Mouse (Mus musculus) midbrain, embryonic 15.5 days (tissue): ENCODE data around the gene Trpt1. TPM values are rescaled to one million over a fixed set of nuclear protein-coding genes. Genes with fewer than 3 reads are reported as not detected.
A peak's percentile ranks its signal among the peaks of the same experiment; 100 is the strongest.
"Not testable (repeated sequence)": the region's sequence is repeated elsewhere in the genome, so short reads cannot be mapped to it uniquely, and the experiment has no call there.

Source experiments
- ATAC-seq: fragments of 200-750 bp; cut with Nextera tagmentation; replicated peaks from 2 replicates; pipeline ENCODE4 v1.8.0; 2017; ENCODE audit warnings: moderate TSS enrichment
- H3K27ac ChIP-seq: fragments of 300-500 bp; sonication (generic); 2 replicates; pipeline ENCODE4 v1.5.1; 2015; ENCODE audit warnings: mild to moderate bottlenecking, inconsistent platforms
- H3K27me3 ChIP-seq: fragments of 300-500 bp; sonication (generic); replicated peaks from 2 replicates; pipeline ENCODE4 v1.6.1; 2015; ENCODE audit warnings: inconsistent platforms
- H3K36me3 ChIP-seq: fragments of 300-500 bp; sonication (generic); replicated peaks from 2 replicates; pipeline ENCODE4 v1.6.1; 2015; ENCODE audit warnings: inconsistent platforms
- H3K4me1 ChIP-seq: fragments of 300-500 bp; sonication (generic); 2 replicates; pipeline ENCODE4 v1.6.1; 2015; ENCODE audit warnings: inconsistent platforms
- H3K4me2 ChIP-seq: fragments of 300-500 bp; sonication (generic); 2 replicates; pipeline ENCODE4 v1.6.1; 2015; ENCODE audit warnings: inconsistent platforms, mild to moderate bottlenecking, moderate library complexity
- H3K4me3 ChIP-seq: fragments of 300-500 bp; sonication (generic); 2 replicates; pipeline ENCODE4 v1.5.1; 2015; ENCODE audit warnings: mild to moderate bottlenecking, inconsistent platforms
- H3K9ac ChIP-seq: fragments of 300-500 bp; sonication (generic); 2 replicates; pipeline ENCODE4 v1.6.1; 2015; ENCODE audit warnings: mild to moderate bottlenecking, inconsistent platforms
- H3K9me3 ChIP-seq: fragments of 300-500 bp; sonication (generic); 2 replicates; pipeline ENCODE4 v1.6.1; 2016; ENCODE audit warnings: inconsistent platforms
- WGBS: fragments of 180-500 bp; shearing (Covaris S2); methylation state at CpG from one replicate; pipeline ENCODE4 v1.1.7; 2015; ENCODE audit warnings: mixed read lengths; 5-methylcytosine and 5-hydroxymethylcytosine counted together
- polyA plus RNA-seq: library from polyadenylated mRNA; unstranded; fragments of >200 nt; fragmentation: Nextera tagmentation; extraction: Ambion mirVana; gene quantifications from 2 replicates; pipeline ENCODE4 v1.2.1, GENCODE M21; 2015

Trpt1 gene
- polyA plus RNA-seq, 1 experiment from 2014 or later: 19.8 TPM

GRCm38 (mm10) chr19:6987904-6988285 lies 8.0 kb upstream of the Trpt1 start:
- ATAC-seq: no peak
- H3K4me2 ChIP-seq: peak overlapping the region; percentile 88
- H3K4me3 ChIP-seq: peak overlapping the region; percentile 68
- no peaks in the 10 kb centered on the region for H3K27me3 ChIP-seq
- peaks cover 31% of the 10 kb centered on the region for H3K4me1 ChIP-seq
- H3K27ac ChIP-seq: peak overlapping the region; percentile 79
- H3K9me3 ChIP-seq: no peaks in the 10 kb centered on the region
- 1% methylated on average over 8 of the region's 8 CpGs for WGBS
- H3K9ac ChIP-seq: peak overlapping the region; percentile 79
- H3K36me3 ChIP-seq: no peaks in the 10 kb centered on the region

GRCm38 (mm10) chr19:6989251-6989650 lies 6.7 kb upstream of the Trpt1 start:
- H3K36me3 ChIP-seq: no peaks in the 10 kb centered on the region
- no peaks in the 10 kb centered on the region for H3K27me3 ChIP-seq
- no peaks in the 10 kb centered on the region for H3K9me3 ChIP-seq
- 86% methylated on average over 8 of the region's 8 CpGs for WGBS
- ATAC-seq: no peak
- H3K9ac ChIP-seq: no peak overlapping the region
- no peak overlapping the region for H3K27ac ChIP-seq
- no peak overlapping the region for H3K4me2 ChIP-seq
- H3K4me1 ChIP-seq: peaks cover 38% of the 10 kb centered on the region
- no peak overlapping the region for H3K4me3 ChIP-seq

GRCm38 (mm10) chr19:6990712-6991111 lies 5.2 kb upstream of the Trpt1 start:
- H3K4me1 ChIP-seq: peaks cover 52% of the 10 kb centered on the region
- H3K36me3 ChIP-seq: no peaks in the 10 kb centered on the region
- no peak overlapping the region for H3K4me3 ChIP-seq
- H3K9me3 ChIP-seq: no peaks in the 10 kb centered on the region
- ATAC-seq: no peak
- no peak overlapping the region for H3K27ac ChIP-seq
- no peak overlapping the region for H3K4me2 ChIP-seq
- H3K9ac ChIP-seq: no peak overlapping the region
- H3K27me3 ChIP-seq: no peaks in the 10 kb centered on the region
- 90% methylated on average over 6 of the region's 6 CpGs for WGBS

- not testable (repeated sequence) for H3K9ac ChIP-seq, H3K4me2 ChIP-seq, H3K27ac ChIP-seq, H3K9me3 ChIP-seq, H3K27me3 ChIP-seq, H3K36me3 ChIP-seq, H3K4me3 ChIP-seq, ATAC-seq
- peaks cover 52% of the 10 kb centered on the region for H3K4me1 ChIP-seq
- 91% methylated on average over 6 of the region's 6 CpGs for WGBS
These were observed 4.8 kb upstream of the Trpt1 start for GRCm38 (mm10) chr19:6991166-6991565.

GRCm38 (mm10) chr19:6992011-6992858 lies 3.7 kb upstream of the Trpt1 start, which contains the start of gene Dnajc4:
Gene Dnajc4, minus strand, starts transcription at chr19:6992572.
- H3K27me3 ChIP-seq: no peaks in the 10 kb centered on the region
- H3K36me3 ChIP-seq: no peaks in the 10 kb centered on the region
- H3K9ac ChIP-seq: peak within 1 kb of the TSS; percentile 60
- WGBS: under 1% methylated on average over 37 of the region's 37 CpGs
- H3K4me3 ChIP-seq: peak within 1 kb of the TSS; percentile 55
- no peaks in the 10 kb centered on the region for H3K9me3 ChIP-seq
- H3K27ac ChIP-seq: peak within 1 kb of the TSS; percentile 55
- peak within 1 kb of the TSS; percentile 88 for H3K4me2 ChIP-seq
- H3K4me1 ChIP-seq: peaks cover 54% of the 10 kb centered on the region
- peak; percentile 95 for ATAC-seq

GRCm38 (mm10) chr19:6993011-6993770 lies 2.7 kb upstream of the Trpt1 start:
- Histone ChIP-seq H3K9me3 (no peaks in the 10 kb centered on the region), H3K4me3 (peak overlapping the region; percentile 55), H3K9ac (peak overlapping the region; percentile 60), H3K4me1 (peaks cover 50% of the 10 kb centered on the region), H3K4me2 (peak overlapping the region; percentile 88), H3K27me3 (no peaks in the 10 kb centered on the region), H3K36me3 (no peaks in the 10 kb centered on the region), H3K27ac (peak overlapping the region; percentile 34; the same call in 1 of the 2 replicates)
- 0 out of 2 replicates have a peak, but pooled peaks have one; percentile 0 for ATAC-seq
- WGBS: 64% methylated on average over 14 of the region's 14 CpGs

- Histone ChIP-seq H3K4me2 (no peak overlapping the region), H3K4me3 (no peak overlapping the region), H3K9me3 (no peaks in the 10 kb centered on the region), H3K36me3 (0 out of 2 replicates have a peak, but pooled peaks cover under 1% of the 10 kb centered on the region), H3K4me1 (peaks cover 48% of the 10 kb centered on the region), H3K27ac (no peak overlapping the region), H3K27me3 (no peaks in the 10 kb centered on the region), H3K9ac (no peak overlapping the region)
- ATAC-seq: no peak
- WGBS: 85% methylated on average over 8 of the region's 8 CpGs
These were observed 1.9 kb upstream of the Trpt1 start for GRCm38 (mm10) chr19:6994002-6994401.

- Histone ChIP-seq H3K27me3 (no peaks in the 10 kb centered on the region), H3K9ac (no peak overlapping the region), H3K36me3 (0 out of 2 replicates have a peak, but pooled peaks cover 5% of the 10 kb centered on the region), H3K9me3 (no peaks in the 10 kb centered on the region), H3K4me1 (peaks cover 48% of the 10 kb centered on the region), H3K4me3 (no peak overlapping the region), H3K4me2 (no peak overlapping the region), H3K27ac (no peak overlapping the region)
- WGBS: 86% methylated on average over 8 of the region's 8 CpGs
- no peak for ATAC-seq
These were observed 1.4 kb upstream of the Trpt1 start for GRCm38 (mm10) chr19:6994489-6994888.

GRCm38 (mm10) chr19:6995255-6995991 lies 508 bp upstream of the Trpt1 start:
- H3K4me1 ChIP-seq: peaks cover 48% of the 10 kb centered on the region
- no peak overlapping the region for H3K27ac ChIP-seq
- WGBS: 49% methylated on average over 21 of the region's 21 CpGs

GRCm38 (mm10) chr19:6997721-6998290 lies 1.9 kb downstream of the Trpt1 start:
- H3K4me1 ChIP-seq: peaks cover 37% of the 10 kb centered on the region
- H3K27ac ChIP-seq: no peak overlapping the region
- WGBS: 82% methylated on average over 9 of the region's 9 CpGs
- H3K4me2 ChIP-seq: no peak overlapping the region
- 0 out of 2 replicates have a peak, but pooled peaks cover 11% of the 10 kb centered on the region for H3K36me3 ChIP-seq
- no peaks in the 10 kb centered on the region for H3K9me3 ChIP-seq
- no peak for ATAC-seq
- H3K9ac ChIP-seq: no peak overlapping the region
- no peaks in the 10 kb centered on the region for H3K27me3 ChIP-seq
- H3K4me3 ChIP-seq: no peak overlapping the region

More at GRCm38 (mm10) chr19:6995255-6995991, 508 bp upstream of the Trpt1 start:
- Histone ChIP-seq H3K9me3 (no peaks in the 10 kb centered on the region), H3K36me3 (0 out of 2 replicates have a peak, but pooled peaks cover 11% of the 10 kb centered on the region), H3K4me2 (peak overlapping the region; percentile 91), H3K27me3 (no peaks in the 10 kb centered on the region), H3K9ac (peak overlapping the region; percentile 78), H3K4me3 (peak overlapping the region; percentile 69)
- ATAC-seq: no peak

- H3K4me3 ChIP-seq: no peak overlapping the region
- H3K27ac ChIP-seq: no peak overlapping the region
- H3K4me1 ChIP-seq: peaks cover 28% of the 10 kb centered on the region
- H3K36me3 ChIP-seq: 0 out of 2 replicates have a peak, but pooled peaks cover 11% of the 10 kb centered on the region
- no peaks in the 10 kb centered on the region for H3K27me3 ChIP-seq
- H3K9ac ChIP-seq: no peak overlapping the region
- no peak overlapping the region for H3K4me2 ChIP-seq
- WGBS: 90% methylated on average over 19 of the region's 19 CpGs
- no peaks in the 10 kb centered on the region for H3K9me3 ChIP-seq
- no peak for ATAC-seq
These were observed 3.6 kb downstream of the Trpt1 start for GRCm38 (mm10) chr19:6999360-7000063.
